Mouse (Mus musculus): ENCODE results near the gene Cmip.

Gene Cmip

DNA sequence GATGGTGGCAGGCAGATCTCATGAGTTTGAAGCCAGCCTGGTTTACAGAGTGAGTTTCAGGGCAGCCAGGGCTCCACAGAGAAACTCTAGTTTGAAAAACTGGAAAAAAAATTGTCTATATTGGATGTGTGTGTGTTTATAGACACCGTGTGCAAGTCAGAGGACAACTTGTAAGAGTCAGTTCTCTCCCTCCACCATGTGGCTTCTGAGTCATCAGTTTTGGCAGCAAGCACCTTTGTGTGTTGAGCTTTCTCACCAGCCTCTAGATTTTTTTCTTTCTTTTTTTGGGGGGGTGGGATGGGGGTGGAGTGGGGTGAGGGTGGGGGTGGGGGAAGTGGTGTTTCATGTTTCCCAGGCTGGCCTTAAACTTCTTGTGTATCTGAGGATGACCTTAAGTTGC lies 228.5 kb downstream of the Cmip start:
- peak; percentile 32 for DNase-seq (ENCODE audit: extremely low read depth, insufficient read length, low spot score)

GRCm38 (mm10) chr8:117488246-117489005 lies 231.6 kb downstream of the Cmip start:
- DNase-seq (ENCODE audit: extremely low read depth, insufficient read length, low spot score) = peak; percentile 65

- DNase-seq (ENCODE audit: extremely low read depth, insufficient read length, low spot score) = no peak
These were observed 236.7 kb downstream of the Cmip start for GRCm38 (mm10) chr8:117493543-117493942.

DNA sequence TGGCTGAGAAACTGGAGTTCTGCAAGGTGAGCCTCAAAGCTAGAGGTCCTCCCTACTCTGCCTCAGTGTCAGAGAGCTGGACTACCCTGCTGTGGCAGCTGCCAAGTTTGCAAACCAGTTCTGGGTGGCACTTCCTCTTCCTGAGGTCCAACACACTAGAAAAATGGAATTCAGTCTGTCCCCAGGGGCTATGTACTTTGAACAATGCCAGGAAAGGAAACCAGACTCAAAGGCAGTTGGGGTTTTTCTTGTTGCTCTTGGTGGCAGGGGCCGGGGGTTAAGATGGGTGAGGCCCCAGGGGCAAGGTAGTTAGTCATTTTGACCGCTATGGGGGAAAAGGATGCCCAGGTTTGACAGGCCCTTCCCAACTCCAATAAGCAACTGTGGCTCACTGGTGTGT lies 238.0 kb downstream of the Cmip start:
- no peak for DNase-seq (ENCODE audit: extremely low read depth, insufficient read length, low spot score)

- peak; percentile 72 for DNase-seq (ENCODE audit: extremely low read depth, insufficient read length, low spot score)
These were observed 241.5 kb downstream of the Cmip start, which contains the start of gene Plcg2 for GRCm38 (mm10) chr8:117498179-117498914. TSS of gene Plcg2 (plus strand) at chr8:117498291.

GRCm38 (mm10) chr8:117498915-117499540 lies 242.2 kb downstream of the Cmip start:
- peak; percentile 36 for DNase-seq (ENCODE audit: extremely low read depth, insufficient read length, low spot score)

- DNase-seq (ENCODE audit: extremely low read depth, insufficient read length, low spot score) = no peak
These were observed 243.5 kb downstream of the Cmip start for GRCm38 (mm10) chr8:117500232-117500823.

- DNase-seq (ENCODE audit: extremely low read depth, insufficient read length, low spot score) = no peak
These were observed 244.5 kb downstream of the Cmip start for GRCm38 (mm10) chr8:117501323-117501722.

DNA sequence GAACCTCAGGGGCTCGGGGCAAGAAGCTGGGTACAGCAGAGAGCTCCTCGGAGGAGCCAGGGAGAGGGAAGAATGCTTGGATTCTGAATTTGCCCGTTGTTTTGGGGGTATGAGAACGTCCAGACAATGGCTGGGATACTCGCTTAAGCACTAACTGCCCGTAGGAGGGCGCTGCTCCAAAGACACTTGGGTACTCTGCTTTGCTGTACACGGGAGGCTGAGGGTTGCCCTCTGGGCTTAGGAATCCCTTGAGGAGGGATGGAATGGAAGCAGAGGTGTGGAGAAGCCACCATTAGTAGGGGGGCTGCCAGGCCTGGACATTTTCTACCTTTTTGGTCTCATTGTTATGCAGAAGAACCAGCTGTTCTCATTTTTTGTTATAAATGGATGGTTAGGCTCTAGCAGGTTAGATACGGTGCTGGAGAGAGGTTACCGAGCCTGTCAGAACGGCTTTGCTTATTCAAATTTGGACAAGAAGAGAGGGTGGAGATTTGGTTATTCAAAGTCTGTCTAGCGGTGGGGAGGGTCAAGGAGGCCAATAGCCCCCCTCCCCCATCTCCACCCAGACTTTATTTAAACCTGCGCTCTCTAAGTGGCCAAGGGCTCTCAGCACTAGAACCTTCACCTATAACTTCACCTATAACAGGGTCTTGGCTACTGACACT lies 246.7 kb downstream of the Cmip start:
- no peak for DNase-seq (ENCODE audit: extremely low read depth, insufficient read length, low spot score)

GRCm38 (mm10) chr8:117507703-117508102 lies 250.8 kb downstream of the Cmip start:
- DNase-seq (ENCODE audit: extremely low read depth, insufficient read length, low spot score) = no peak
